Mouse (Mus musculus) frontal cortex, postnatal 14 days (tissue): ENCODE measurements around the gene Armt1.
"Not testable (repeated sequence)": the region's sequence is repeated elsewhere in the genome, so short reads cannot be mapped to it uniquely, and the experiment has no call there.

Experiments used
- DNase-seq, 2 experiments: peaks; one replicate each; pipeline ENCODE4 v3.0.0; 2022; ENCODE audit warnings: low spot score in 2 of 2

The Armt1 gene

DNA sequence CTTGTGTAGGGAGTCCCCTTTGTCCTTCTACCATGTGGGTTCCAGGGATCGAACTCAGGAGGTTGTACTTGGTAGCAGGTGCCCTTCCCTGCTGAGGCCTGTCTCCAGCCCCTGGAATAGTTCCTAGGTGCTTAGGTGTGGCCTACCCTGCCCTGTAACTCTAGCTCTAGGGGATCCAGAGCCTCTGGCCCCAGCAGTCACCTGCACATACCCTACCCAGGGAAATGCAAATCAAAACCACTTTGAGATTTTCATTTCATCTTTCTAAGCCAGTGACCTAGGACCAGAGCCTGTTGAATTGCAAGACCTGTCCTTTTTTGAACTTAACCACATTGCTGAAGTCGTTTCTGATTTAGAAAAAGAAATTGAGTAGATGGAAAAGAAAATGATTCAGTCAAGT, 1.6 kb downstream of the Armt1 start:
- not testable (repeated sequence) for DNase-seq

DNA sequence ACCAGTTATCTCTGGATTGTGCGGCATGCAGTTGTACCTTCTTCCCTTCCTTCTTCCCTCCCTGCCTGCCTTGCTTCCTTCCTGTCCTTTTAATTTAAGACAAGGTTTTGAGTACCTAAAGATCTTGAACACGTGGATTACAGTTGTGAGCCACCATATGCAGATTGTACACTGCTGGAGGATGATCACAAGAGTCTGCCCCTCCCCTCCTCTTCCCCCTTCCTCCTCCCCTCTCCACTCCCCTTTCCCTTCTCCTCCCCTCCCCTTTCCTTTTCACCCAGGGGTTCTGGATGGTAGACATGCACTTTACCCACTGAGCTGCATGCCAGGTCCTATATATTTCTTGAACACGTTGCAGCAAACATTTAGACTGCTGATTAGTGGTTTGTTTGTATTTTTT, 3.1 kb downstream of the Armt1 start:
- DNase-seq, result no peak

DNA sequence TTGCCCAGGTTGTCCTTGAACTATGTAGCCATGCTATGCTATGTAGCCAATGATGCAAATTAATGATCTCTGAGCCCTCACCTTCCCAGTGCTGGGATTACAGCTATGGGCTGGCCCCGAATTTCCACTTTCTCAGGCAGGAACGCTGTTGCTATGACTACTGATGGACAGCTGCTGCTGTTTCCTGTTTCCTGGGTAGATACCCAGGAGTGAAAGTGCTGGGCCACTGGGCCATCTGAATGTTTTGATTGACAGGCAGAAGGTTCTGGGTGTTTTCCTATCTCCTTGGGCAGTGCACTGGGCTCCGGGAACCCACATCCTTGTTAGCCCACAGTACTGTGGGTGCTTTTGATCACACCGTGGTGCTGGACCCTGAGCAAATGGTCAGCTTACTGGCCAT, 24.1 kb downstream of the Armt1 start:
- DNase-seq, result no peak

DNA sequence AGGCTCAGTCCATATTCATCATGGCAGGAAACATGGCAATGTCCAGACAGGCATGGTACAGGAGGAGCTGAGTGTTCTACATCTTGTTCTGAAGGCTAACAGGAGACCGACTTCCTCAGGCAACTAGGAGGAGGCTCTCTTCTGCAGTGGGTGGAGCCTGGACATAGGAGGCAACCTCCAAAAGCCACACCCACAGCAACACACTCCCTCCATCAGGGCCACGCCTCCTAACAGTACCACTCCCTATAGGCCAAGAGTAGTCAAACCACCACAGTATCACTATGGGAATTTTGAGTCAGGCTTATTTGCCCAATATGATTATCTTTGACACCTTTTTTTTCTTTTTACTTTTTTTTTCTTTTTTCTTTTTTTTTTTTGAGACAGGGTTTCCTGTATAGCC, 27.9 kb downstream of the Armt1 start:
- DNase-seq, result no peak

DNA sequence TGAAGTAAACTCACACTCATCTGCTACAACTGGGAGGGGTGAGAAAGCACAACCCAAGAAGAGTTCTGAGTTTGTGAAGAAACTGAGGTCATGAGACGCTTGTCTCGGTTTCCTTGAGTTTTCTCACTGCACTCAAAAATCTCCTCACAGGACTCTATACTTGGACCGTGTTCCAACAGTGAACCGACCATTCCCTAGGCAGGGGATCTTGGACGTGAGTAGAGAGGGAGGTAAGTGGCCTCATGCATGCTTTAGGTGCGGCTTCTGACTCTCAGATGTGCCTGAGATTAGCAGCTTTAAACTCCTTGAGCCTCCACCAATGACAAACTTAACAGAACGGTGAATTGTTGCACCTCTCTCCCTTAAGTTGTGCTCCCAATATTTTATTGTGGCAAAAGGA, 33.5 kb downstream of the Armt1 start:
- no peak for DNase-seq

DNA sequence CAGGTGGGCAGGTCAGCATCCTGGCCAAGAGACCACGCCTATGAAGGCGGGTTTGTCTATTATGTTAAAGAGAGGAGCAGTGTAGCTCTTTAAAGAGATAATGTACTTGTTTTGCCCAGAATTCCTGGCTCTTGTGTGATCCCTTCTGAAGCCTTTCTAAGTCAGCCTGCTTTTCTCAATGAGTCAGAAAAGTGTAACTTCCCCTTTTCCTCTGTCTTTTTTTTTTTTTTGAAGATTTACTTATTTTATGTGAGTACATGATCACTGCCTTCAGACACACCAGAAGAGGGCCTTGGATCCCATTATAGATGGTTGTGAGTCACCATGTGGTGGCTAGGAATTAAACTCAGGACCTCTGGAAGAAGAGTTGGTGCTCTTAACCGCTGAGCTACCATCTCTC, 37.1 kb downstream of the Armt1 start:
- no peak for DNase-seq

DNA sequence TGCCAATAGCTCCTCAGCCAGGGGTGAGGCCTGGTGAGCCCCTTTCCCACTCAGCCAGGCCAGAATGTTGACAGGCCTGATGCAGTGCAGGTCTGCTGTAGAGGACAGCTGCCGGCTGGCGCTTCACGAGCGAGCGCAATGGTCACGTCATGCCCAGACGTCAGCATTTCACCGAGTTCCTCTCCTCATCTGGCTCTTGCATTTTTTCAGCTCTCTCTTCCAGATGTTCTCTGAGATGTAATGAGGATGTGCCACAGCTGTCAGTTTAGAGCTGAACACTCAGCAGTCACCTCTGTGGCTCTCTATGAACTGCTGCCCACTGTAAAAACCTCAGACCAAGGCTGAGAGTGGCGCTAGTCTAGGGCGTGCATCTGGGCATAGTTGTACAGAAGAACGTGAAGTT, 41.3 kb downstream of the Armt1 start:
- no peak for DNase-seq

DNA sequence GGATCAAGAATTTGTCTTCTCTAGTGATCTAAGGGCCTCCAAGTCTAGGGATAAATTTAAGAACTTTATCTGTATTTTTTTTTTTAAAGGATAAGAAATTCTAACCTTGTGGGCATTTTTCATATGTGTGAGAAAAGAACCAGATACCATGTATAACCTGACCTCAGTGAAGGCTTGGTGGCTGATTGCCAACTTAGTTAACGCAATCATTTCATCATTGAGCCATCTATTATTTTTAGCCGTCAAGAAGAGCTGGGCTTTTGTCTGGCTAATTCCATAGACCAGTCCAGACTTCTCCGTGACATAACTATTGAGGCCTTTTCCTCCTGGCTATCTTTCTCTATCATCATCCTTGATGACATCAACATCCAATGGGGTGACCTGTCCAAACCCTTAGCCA, 43.2 kb downstream of the Armt1 start:
- DNase-seq, result no peak

DNA sequence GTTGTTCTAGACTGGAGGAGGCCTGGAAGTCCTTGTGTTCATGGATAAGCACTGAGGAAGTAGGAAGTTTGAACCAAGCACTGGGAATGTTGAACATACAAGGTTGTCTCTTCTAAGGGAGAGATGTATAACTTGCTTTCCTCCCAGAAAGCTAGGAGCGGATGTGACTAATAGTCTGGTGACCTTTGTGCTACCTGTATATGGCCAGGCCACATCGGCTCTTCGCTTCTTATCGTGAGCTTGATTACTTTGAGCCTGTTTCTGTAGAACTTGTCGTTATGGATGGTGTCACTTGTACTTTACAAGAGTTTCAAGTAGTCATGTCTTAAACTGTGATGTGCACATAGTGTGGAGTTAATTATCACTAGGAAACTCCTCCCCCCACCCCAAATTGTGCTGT, 44.3 kb downstream of the Armt1 start:
- no peak for DNase-seq

DNA sequence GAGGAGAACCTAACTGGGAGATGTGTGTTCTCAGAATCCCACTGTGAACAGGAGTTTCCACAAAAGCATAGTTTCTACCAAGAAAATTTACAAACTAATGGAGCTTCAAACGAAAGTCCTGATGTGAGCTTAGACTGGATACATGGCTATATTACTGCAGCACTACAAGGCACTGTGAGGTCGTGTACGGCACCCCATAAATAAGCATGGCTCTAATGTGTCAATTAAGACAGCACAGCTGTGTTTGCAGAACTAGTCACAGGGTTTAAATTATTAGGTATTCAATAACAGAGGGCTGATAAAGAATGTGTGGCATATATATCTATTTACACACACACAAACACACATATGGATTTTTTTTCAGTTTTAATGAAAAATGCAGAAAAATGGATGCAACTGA, 48.7 kb downstream of the Armt1 start:
- DNase-seq, result no peak

DNA sequence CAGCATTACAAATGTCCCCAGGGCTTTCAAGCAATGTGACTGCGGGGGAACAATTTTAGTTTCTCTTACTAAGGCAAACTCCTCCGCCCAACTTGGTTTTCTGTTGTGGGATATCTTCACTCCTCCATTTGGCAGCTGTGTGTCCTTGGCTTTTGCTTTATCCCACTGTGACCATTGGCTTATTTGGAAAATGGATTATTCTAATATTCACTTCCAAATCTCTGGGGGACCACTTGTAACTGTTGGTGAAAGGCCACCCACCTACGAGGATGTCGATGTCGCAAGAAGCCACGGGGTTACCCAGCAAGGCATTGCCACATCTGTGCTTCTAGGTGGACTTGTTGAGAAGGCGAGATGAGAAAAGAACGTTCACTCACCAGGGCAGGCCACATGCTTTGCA, 49.4 kb downstream of the Armt1 start:
- no peak for DNase-seq

DNA sequence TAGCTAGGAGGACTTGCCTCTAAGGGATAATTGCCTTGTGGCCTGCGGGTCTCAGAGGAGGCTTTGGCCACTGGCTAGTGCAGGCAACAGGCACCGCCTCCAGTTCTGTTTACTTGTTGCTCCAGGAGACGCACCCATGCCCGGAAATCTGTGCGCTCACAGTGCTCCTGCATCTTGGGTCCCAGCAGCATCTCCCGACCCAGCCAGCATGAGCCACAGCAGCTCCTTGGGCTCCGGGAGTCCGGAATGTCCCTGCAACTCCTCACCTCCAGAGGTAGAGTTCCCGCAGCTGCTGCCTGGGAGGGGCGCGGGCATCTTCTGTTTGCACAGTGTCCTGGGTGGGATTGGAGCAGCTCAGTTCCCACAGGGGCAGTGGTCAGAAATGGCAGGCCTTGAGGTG, 50.1 kb downstream of the Armt1 start, which contains the start of gene Ccdc170:
Ccdc170 (plus strand) TSS at position 148 of the 400 bp plus-strand sequence.
- DNase-seq, result no peak

DNA sequence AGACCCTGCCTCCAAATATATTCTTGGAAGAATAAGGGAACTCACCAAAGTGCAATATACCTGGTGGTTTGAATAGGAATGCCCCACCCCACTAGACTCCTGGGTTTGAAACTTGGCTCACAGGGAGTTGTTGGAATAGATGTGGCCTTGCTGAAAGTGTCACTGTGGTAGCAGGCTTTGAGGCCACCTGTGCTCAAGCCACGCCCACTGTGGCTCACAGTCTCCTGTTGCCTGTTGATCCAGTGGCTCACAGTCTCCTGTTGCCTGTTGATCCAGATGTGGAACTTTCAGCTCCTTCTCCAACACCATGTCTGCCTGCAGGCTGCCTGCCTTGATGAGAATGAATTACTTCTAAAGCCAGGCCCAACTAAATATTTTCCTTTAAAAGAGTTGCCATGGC, 51.6 kb downstream of the Armt1 start:
- no peak for DNase-seq

DNA sequence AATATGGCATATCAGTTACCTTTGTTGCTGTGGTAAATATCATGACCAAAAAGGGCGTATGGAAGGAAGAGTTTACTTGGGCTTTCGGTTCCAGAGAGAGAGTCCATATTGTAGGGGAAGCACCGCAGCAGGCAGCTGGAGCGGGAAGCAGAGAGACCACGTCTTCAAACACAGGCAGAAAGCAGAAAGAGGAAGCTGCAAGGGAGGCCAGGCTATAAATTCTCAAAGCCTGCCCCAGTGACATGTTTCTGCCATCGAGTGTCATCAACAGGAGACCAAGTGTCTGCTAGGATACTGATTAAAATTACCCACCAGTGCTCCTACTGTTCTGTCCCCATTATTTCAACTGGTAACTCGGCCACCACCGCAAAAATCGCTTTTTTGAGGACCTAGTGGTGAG, 52.7 kb downstream of the Armt1 start:
- no peak for DNase-seq

DNA sequence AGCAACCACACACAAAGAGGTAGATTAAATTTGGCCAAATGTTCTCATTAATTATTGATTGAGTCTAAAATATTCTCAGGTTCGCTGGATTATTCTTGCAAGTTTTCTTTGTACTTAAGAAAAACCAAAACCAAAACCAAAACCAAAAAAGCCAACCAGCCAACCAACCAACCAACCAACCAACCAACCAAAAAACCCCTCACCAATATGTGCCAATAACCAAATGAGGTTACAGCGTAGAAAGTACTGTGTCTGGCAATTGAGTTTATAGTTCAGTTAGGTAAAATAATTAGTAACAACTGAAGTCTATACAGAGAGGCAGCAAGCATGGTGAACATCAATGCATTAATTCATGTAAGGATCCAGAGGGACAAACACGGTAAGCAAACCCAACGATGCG, 57.6 kb downstream of the Armt1 start:
- DNase-seq, result no peak

DNA sequence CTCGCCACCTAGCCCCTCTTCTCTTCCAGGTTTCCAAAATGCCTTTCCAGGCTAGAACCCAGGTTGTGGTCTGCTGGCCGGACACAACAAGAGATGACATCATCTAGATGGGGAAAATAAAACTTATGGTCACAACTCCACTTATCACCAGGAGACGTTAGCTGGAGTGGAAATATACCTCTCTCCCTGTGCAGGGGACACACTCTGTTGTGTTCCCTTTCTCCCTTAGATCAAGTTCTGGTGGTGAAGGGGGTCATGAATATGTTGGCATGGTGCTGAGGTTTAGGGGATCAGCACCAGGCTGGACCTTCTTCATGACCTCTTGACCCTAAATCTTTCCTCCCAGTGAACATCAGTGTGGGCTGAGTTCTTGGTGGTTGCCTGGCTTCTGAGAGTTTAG, 59.0 kb downstream of the Armt1 start:
- no peak for DNase-seq

DNA sequence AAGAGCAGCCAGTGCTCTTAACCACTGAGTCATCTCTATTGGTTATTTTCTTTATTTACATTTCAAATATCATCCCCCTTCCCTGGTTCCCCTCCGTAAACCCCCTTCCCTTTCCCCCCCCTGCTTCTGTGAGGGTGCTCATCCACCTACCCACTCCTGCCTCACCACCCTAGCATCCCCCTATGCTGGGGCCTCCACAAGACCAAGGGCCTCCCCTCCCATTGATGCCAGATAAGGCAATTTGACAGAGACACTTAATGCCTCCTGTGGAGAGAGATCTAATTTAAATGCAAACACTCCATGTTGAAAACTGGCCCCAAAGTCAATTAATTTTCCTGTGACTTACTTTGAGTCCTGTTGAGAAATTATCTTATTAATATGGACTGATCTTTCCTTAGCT, 59.8 kb downstream of the Armt1 start:
- DNase-seq, result no peak

DNA sequence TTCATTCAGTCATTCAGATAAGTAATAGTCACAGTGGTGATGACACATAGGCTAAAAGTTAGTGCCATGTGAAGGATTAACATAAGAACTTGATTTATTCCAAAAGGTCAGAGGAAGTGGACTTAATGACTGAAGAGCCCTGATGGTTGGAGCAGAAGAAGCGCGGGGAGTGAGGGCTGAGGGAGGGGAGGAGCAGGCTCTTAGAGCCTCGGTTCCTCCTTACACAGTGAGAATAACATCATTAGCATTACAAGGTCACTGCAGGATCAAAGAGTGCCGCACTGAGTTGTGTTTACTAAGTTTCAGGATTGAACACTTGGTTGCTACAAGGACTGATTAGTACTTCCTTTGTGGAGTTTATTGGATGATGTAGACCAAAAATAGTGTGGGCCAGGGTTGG, 60.6 kb downstream of the Armt1 start:
- DNase-seq, result no peak

DNA sequence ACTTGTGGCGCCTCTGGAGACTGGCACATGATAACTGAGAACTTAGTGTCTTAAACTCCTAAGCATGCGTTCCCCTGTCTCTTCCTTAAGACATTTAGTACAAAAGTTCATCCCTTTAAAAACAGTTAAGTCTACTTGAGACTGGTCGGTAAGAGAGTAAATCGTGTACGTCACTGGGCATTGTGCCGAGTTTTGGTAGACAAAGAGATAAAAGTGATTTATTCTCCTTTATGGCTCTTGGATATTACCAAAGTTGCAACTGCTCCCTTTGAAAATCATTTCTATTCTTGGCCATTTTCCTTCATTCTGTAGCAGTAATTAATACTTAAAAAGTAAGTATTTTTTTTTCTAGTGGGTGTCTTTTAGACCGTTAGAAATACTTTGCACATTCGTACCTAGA, 71.0 kb downstream of the Armt1 start:
- DNase-seq, result no peak
